Mouse (Mus musculus): ENCODE measurements around the gene Apod. TPM values are rescaled to one million over a fixed set of nuclear protein-coding genes. Genes with fewer than 3 reads are reported as not detected.
"Not testable (repeated sequence)": the region's sequence is repeated elsewhere in the genome, so short reads cannot be mapped to it uniquely, and the experiment has no call there.

The Apod gene
- polyA plus RNA-seq, 1 experiment from 2014 or later = 0.82 TPM

DNA sequence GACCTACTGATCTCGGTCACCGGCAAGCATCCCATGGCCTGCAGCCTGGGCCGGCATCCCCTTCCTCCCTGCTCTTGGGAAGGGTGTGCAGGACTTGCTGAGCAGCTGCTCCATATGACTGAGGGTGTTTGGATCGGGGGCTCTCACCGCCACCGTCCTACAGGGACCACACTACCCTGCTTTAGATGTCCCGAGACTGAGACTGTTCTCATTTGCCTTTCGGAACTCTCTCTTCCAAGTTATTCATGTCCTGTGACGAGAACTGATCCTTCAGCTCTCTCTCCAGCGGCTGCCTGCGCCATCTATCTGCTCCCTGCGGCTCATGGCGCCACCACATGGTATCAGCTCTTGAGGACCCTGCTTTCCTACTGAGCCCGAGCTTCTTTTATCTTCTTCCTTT lies 33.0 kb upstream of the Apod start:
- H3K4me3 ChIP-seq (ENCODE audit: low read length) = peak overlapping the region; percentile 25
- H3K9ac ChIP-seq (ENCODE audit: low read depth, low read length) = no peak overlapping the region
- 0 out of 2 replicates have a peak, but pooled peaks cover 6% of the 10 kb centered on the region for H3K9me3 ChIP-seq (ENCODE audit: control insufficient read depth, low read length)
- no peak overlapping the region for H3K27ac ChIP-seq (ENCODE audit: low read length)
- WGBS = 12% methylated on average over 14 of the region's 14 CpGs
- ATAC-seq = peak; percentile 68; the same call in 1 of the 2 replicates
- H3K27me3 ChIP-seq (replicated peaks; ENCODE audit: control insufficient read depth, insufficient read depth, low read length) = no peaks in the 10 kb centered on the region
- H3K4me1 ChIP-seq (ENCODE audit: control insufficient read depth, insufficient read depth, low read length) = peaks cover 2% of the 10 kb centered on the region; the same call in 1 of the 2 replicates
- H3K36me3 ChIP-seq (ENCODE audit: control insufficient read depth, insufficient read depth, low read length) = no peaks in the 10 kb centered on the region
- H3K4me2 ChIP-seq (ENCODE audit: low read depth, low read length) = peak overlapping the region; percentile 37; the same call in 1 of the 2 replicates

DNA sequence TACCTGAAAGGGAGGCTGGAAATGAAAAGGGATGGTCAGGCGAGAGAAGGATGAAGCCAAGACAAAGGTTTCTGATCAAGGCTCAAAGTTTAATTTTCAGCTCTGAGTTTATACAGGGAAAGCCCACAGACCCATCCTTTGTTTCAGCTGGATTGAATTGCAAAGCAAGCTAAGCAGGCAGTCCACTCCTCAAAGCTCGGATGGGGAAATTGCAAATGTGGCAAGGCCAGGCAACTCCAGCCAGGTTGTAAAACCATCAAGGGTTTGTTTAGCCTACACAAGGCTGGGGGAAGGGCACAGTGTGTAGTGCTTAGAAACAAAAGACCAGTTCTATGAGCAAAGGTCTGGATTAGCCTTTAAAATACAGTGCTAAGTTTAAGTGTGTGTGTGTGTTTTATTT lies 28.4 kb upstream of the Apod start:
- no peak for ATAC-seq
- H3K36me3 ChIP-seq (ENCODE audit: control insufficient read depth, insufficient read depth, low read length) = no peaks in the 10 kb centered on the region
- 32% methylated on average over 2 of the region's 2 CpGs for WGBS
- H3K4me3 ChIP-seq (ENCODE audit: low read length) = no peak overlapping the region
- H3K4me2 ChIP-seq (ENCODE audit: low read depth, low read length) = no peak overlapping the region
- H3K4me1 ChIP-seq (ENCODE audit: control insufficient read depth, insufficient read depth, low read length) = peaks cover 3% of the 10 kb centered on the region; the same call in 1 of the 2 replicates
- H3K9me3 ChIP-seq (ENCODE audit: control insufficient read depth, low read length) = 0 out of 2 replicates have a peak, but pooled peaks cover 6% of the 10 kb centered on the region
- H3K27ac ChIP-seq (ENCODE audit: low read length) = no peak overlapping the region
- no peak overlapping the region for H3K9ac ChIP-seq (ENCODE audit: low read depth, low read length)
- no peaks in the 10 kb centered on the region for H3K27me3 ChIP-seq (replicated peaks; ENCODE audit: control insufficient read depth, insufficient read depth, low read length)

GRCm38 (mm10) chr16:31342556-31342955 lies 27.9 kb upstream of the Apod start:
- no peak overlapping the region for H3K4me2 ChIP-seq (ENCODE audit: low read depth, low read length)
- H3K9ac ChIP-seq (ENCODE audit: low read depth, low read length) = no peak overlapping the region
- no peak overlapping the region for H3K4me3 ChIP-seq (ENCODE audit: low read length)
- H3K9me3 ChIP-seq (ENCODE audit: control insufficient read depth, low read length) = 0 out of 2 replicates have a peak, but pooled peaks cover 6% of the 10 kb centered on the region
- peaks cover 3% of the 10 kb centered on the region; the same call in 1 of the 2 replicates for H3K4me1 ChIP-seq (ENCODE audit: control insufficient read depth, insufficient read depth, low read length)
- 31% methylated on average over 5 of the region's 5 CpGs for WGBS
- H3K36me3 ChIP-seq (ENCODE audit: control insufficient read depth, insufficient read depth, low read length) = no peaks in the 10 kb centered on the region
- no peak; the same call in 1 of the 2 replicates for ATAC-seq
- H3K27ac ChIP-seq (ENCODE audit: low read length) = no peak overlapping the region
- no peaks in the 10 kb centered on the region for H3K27me3 ChIP-seq (replicated peaks; ENCODE audit: control insufficient read depth, insufficient read depth, low read length)

DNA sequence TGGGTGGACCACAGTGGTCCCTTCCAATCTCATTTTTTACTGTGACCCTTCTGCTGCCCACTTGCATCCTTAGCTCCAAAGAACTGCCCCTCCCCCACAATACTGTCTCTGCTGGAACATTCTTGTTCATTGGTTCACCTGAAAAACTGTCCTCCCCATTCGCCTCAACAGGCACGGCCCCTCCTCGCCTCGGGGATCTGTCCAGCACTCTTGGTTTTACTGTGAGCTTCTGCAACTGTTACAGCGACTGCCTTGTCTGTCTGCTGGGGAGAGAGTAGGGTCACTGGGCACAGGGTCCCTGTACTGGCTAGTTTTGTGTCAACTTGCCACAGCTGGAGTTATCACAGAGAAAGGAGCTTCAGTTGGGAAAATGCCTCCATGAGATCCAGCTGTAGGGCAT lies 24.7 kb upstream of the Apod start:
- Histone ChIP-seq H3K4me3 (ENCODE audit: low read length) (no peak overlapping the region), H3K27ac (ENCODE audit: low read length) (no peak overlapping the region), H3K9ac (ENCODE audit: low read depth, low read length) (no peak overlapping the region), H3K36me3 (ENCODE audit: control insufficient read depth, insufficient read depth, low read length) (no peaks in the 10 kb centered on the region), H3K4me2 (ENCODE audit: low read depth, low read length) (no peak overlapping the region), H3K9me3 (ENCODE audit: control insufficient read depth, low read length) (no peaks in the 10 kb centered on the region), H3K4me1 (ENCODE audit: control insufficient read depth, insufficient read depth, low read length) (peaks cover 3% of the 10 kb centered on the region; the same call in 1 of the 2 replicates), H3K27me3 (replicated peaks; ENCODE audit: control insufficient read depth, insufficient read depth, low read length) (no peaks in the 10 kb centered on the region)
- 48% methylated on average over 5 of the region's 5 CpGs for WGBS
- ATAC-seq = no peak

DNA sequence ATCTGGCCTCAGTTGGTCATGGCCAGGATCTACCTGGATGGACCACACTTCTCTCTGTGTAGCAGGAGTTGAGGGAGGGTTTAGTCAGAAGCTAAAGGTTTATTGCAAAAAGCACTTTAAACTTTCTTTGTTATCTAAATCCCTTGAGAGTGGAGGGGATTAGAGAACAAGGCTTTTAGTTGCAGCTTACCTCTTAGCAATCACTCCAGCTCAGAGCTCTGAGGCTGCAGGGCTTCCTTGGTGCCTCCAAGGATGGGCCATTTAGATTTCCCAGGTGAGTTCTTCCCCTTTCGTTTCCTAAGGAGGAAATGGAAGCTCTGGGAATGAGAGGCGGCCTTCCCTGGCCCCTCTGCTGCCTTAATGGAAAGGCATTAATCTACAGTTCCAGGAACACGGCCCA lies 23.3 kb upstream of the Apod start:
- Histone ChIP-seq H3K9ac (ENCODE audit: low read depth, low read length) (no peak overlapping the region), H3K4me2 (ENCODE audit: low read depth, low read length) (no peak overlapping the region), H3K9me3 (ENCODE audit: control insufficient read depth, low read length) (no peaks in the 10 kb centered on the region), H3K4me3 (ENCODE audit: low read length) (no peak overlapping the region), H3K4me1 (ENCODE audit: control insufficient read depth, insufficient read depth, low read length) (peaks cover 3% of the 10 kb centered on the region; the same call in 1 of the 2 replicates), H3K36me3 (ENCODE audit: control insufficient read depth, insufficient read depth, low read length) (no peaks in the 10 kb centered on the region), H3K27ac (ENCODE audit: low read length) (no peak overlapping the region), H3K27me3 (replicated peaks; ENCODE audit: control insufficient read depth, insufficient read depth, low read length) (no peaks in the 10 kb centered on the region)
- WGBS = 27% methylated on average over 3 of the region's 3 CpGs
- no peak for ATAC-seq

GRCm38 (mm10) chr16:31334796-31335195 lies 20.2 kb upstream of the Apod start:
- 52% methylated on average over 5 of the region's 5 CpGs for WGBS
- no peak for ATAC-seq

GRCm38 (mm10) chr16:31332586-31332985 lies 18.0 kb upstream of the Apod start:
- ATAC-seq = no peak
- no peaks in the 10 kb centered on the region for H3K27me3 ChIP-seq (replicated peaks; ENCODE audit: control insufficient read depth, insufficient read depth, low read length)
- H3K4me3 ChIP-seq (ENCODE audit: low read length) = no peak overlapping the region
- no peak overlapping the region for H3K9ac ChIP-seq (ENCODE audit: low read depth, low read length)
- no peak overlapping the region for H3K4me2 ChIP-seq (ENCODE audit: low read depth, low read length)
- H3K27ac ChIP-seq (ENCODE audit: low read length) = no peak overlapping the region
- H3K36me3 ChIP-seq (ENCODE audit: control insufficient read depth, insufficient read depth, low read length) = no peaks in the 10 kb centered on the region
- no peaks in the 10 kb centered on the region for H3K4me1 ChIP-seq (ENCODE audit: control insufficient read depth, insufficient read depth, low read length)
- H3K9me3 ChIP-seq (ENCODE audit: control insufficient read depth, low read length) = no peaks in the 10 kb centered on the region

More at GRCm38 (mm10) chr16:31334796-31335195, 20.2 kb upstream of the Apod start:
- no peak overlapping the region for H3K9ac ChIP-seq (ENCODE audit: low read depth, low read length)
- no peaks in the 10 kb centered on the region for H3K9me3 ChIP-seq (ENCODE audit: control insufficient read depth, low read length)
- H3K27ac ChIP-seq (ENCODE audit: low read length) = no peak overlapping the region
- H3K4me3 ChIP-seq (ENCODE audit: low read length) = no peak overlapping the region
- H3K36me3 ChIP-seq (ENCODE audit: control insufficient read depth, insufficient read depth, low read length) = no peaks in the 10 kb centered on the region
- H3K27me3 ChIP-seq (replicated peaks; ENCODE audit: control insufficient read depth, insufficient read depth, low read length) = no peaks in the 10 kb centered on the region
- no peak overlapping the region for H3K4me2 ChIP-seq (ENCODE audit: low read depth, low read length)
- H3K4me1 ChIP-seq (ENCODE audit: control insufficient read depth, insufficient read depth, low read length) = no peaks in the 10 kb centered on the region

GRCm38 (mm10) chr16:31330970-31331369 lies 16.4 kb upstream of the Apod start:
- not testable (repeated sequence) for ATAC-seq

DNA sequence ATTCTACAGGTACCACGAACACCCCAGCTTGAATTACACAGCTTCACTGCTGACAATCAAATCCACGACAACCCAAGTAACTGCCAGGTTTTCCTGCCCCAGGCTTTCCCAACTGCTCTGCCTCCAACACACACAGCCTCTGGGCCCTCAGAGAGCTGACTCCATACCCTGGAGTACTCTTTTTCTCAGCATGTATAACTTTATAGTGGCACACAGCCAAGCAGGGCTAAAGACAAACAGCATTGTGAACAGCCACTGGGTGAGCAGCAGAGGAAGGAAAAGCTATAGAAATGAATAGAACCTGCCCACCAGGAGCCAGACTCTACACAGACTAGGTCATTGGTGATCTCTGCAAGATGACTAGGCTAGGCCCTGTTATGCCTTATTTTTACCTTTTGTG lies 15.1 kb upstream of the Apod start:
- Histone ChIP-seq H3K36me3 (ENCODE audit: control insufficient read depth, insufficient read depth, low read length) (no peaks in the 10 kb centered on the region), H3K4me2 (ENCODE audit: low read depth, low read length) (no peak overlapping the region), H3K27me3 (replicated peaks; ENCODE audit: control insufficient read depth, insufficient read depth, low read length) (no peaks in the 10 kb centered on the region), H3K9me3 (ENCODE audit: control insufficient read depth, low read length) (no peaks in the 10 kb centered on the region), H3K9ac (ENCODE audit: low read depth, low read length) (no peak overlapping the region), H3K27ac (ENCODE audit: low read length) (no peak overlapping the region), H3K4me3 (ENCODE audit: low read length) (no peak overlapping the region), H3K4me1 (ENCODE audit: control insufficient read depth, insufficient read depth, low read length) (no peaks in the 10 kb centered on the region; the same call in 1 of the 2 replicates)
- ATAC-seq = no peak
- 63% methylated on average over 2 of the region's 2 CpGs for WGBS

More at GRCm38 (mm10) chr16:31330970-31331369, 16.4 kb upstream of the Apod start:
- not testable (repeated sequence) for H3K4me3 ChIP-seq (ENCODE audit: low read length); H3K4me1 ChIP-seq (ENCODE audit: control insufficient read depth, insufficient read depth, low read length); H3K27ac ChIP-seq (ENCODE audit: low read length); H3K9ac ChIP-seq (ENCODE audit: low read depth, low read length); H3K4me2 ChIP-seq (ENCODE audit: low read depth, low read length); H3K36me3 ChIP-seq (ENCODE audit: control insufficient read depth, insufficient read depth, low read length); H3K9me3 ChIP-seq (ENCODE audit: control insufficient read depth, low read length); H3K27me3 ChIP-seq (replicated peaks; ENCODE audit: control insufficient read depth, insufficient read depth, low read length)
- WGBS = 89% methylated on average over 6 of the region's 6 CpGs

DNA sequence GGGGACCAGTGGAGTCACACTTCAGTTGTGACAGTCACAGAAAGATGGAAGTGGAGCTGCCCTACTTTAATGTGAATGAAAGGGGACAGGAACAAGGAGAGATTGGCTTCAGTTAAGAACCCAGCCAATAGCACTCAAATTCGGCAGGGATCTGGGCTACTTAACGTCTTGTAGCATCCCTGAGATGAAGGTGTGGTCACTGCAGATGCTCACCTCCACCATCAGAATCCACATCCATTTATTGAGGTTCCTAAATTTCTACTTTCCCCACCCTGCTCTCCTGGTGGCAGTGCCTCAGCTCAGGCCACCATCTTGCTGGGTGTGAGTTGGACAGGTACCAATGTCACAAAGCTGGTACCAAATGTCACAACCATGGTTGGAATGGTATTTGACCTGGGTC lies 13.3 kb upstream of the Apod start:
- no peaks in the 10 kb centered on the region for H3K9me3 ChIP-seq (ENCODE audit: control insufficient read depth, low read length)
- no peak overlapping the region for H3K4me3 ChIP-seq (ENCODE audit: low read length)
- no peak for ATAC-seq
- H3K4me1 ChIP-seq (ENCODE audit: control insufficient read depth, insufficient read depth, low read length) = no peaks in the 10 kb centered on the region; the same call in 1 of the 2 replicates
- no peak overlapping the region for H3K27ac ChIP-seq (ENCODE audit: low read length)
- WGBS = 94% methylated on average over 2 of the region's 2 CpGs
- no peaks in the 10 kb centered on the region for H3K27me3 ChIP-seq (replicated peaks; ENCODE audit: control insufficient read depth, insufficient read depth, low read length)
- H3K4me2 ChIP-seq (ENCODE audit: low read depth, low read length) = no peak overlapping the region
- no peaks in the 10 kb centered on the region for H3K36me3 ChIP-seq (ENCODE audit: control insufficient read depth, insufficient read depth, low read length)
- no peak overlapping the region for H3K9ac ChIP-seq (ENCODE audit: low read depth, low read length)
